Mouse (Mus musculus): ENCODE measurements around the gene Rps6ka1. TPM values are rescaled to one million over a fixed set of nuclear protein-coding genes. Genes with fewer than 3 reads are reported as not detected.
A peak's percentile ranks its signal among the peaks of the same experiment; 100 is the strongest.

Rps6ka1 gene
- total and polyA plus RNA-seq, 2 experiments from 2014 or later = 5.9 to 8.0 TPM

GRCm38 (mm10) chr4:133874865-133875517, 12.6 kb downstream of the Rps6ka1 start:
- peaks cover 4% of the 10 kb centered on the region; the same call in 1 of the 2 replicates for H3K4me1 ChIP-seq (ENCODE audit: control insufficient read depth, insufficient read depth)
- H3K36me3 ChIP-seq (replicated peaks; ENCODE audit: control insufficient read depth, insufficient read depth, low read length) = no peaks in the 10 kb centered on the region
- no peak for DNase-seq (ENCODE audit: low spot score)
- TF ChIP-seq EP300 (IDR thresholded peaks at IDR 0.05; ENCODE audit: low read depth) (no peak), CTCF (IDR thresholded peaks at IDR 0.05; ENCODE audit: low read depth) (no peak)
- no peak overlapping the region for H3K4me3 ChIP-seq (ENCODE audit: low read depth, low read length)
- ATAC-seq (ENCODE audit: insufficient read depth, low read depth) = no peak
- no peak overlapping the region for H3K9ac ChIP-seq (replicated peaks; ENCODE audit: low read depth, low read length)
- 43% methylated on average over 13 of the region's 13 CpGs for WGBS
- no peak overlapping the region for H3K27ac ChIP-seq (ENCODE audit: low read depth)
- no peaks in the 10 kb centered on the region for H3K9me3 ChIP-seq (replicated peaks; ENCODE audit: control insufficient read depth, low read length)
- H3K27me3 ChIP-seq (ENCODE audit: control insufficient read depth, insufficient read depth, low read length) = no peaks in the 10 kb centered on the region
- H3K4me2 ChIP-seq (ENCODE audit: low read depth, low read length) = no peak overlapping the region

GRCm38 (mm10) chr4:133873926-133874864, 13.4 kb downstream of the Rps6ka1 start:
- Histone ChIP-seq H3K9me3 (replicated peaks; ENCODE audit: control insufficient read depth, low read length) (no peaks in the 10 kb centered on the region), H3K36me3 (replicated peaks; ENCODE audit: control insufficient read depth, insufficient read depth, low read length) (no peaks in the 10 kb centered on the region), H3K9ac (replicated peaks; ENCODE audit: low read depth, low read length) (no peak overlapping the region), H3K4me2 (ENCODE audit: low read depth, low read length) (no peak overlapping the region), H3K27ac (ENCODE audit: low read depth) (no peak overlapping the region), H3K4me3 (ENCODE audit: low read depth, low read length) (no peak overlapping the region), H3K4me1 (ENCODE audit: control insufficient read depth, insufficient read depth) (peaks cover 4% of the 10 kb centered on the region; the same call in 1 of the 2 replicates), H3K27me3 (ENCODE audit: control insufficient read depth, insufficient read depth, low read length) (no peaks in the 10 kb centered on the region)
- TF ChIP-seq CTCF (IDR thresholded peaks at IDR 0.05; ENCODE audit: low read depth) (no peak), EP300 (IDR thresholded peaks at IDR 0.05; ENCODE audit: low read depth) (no peak)
- DNase-seq (ENCODE audit: low spot score) (no peak), ATAC-seq (ENCODE audit: insufficient read depth, low read depth) (no peak)
- WGBS = 68% methylated on average over 17 of the region's 17 CpGs

- Histone ChIP-seq H3K4me1 (ENCODE audit: control insufficient read depth, insufficient read depth) (peaks cover 4% of the 10 kb centered on the region; the same call in 1 of the 2 replicates), H3K36me3 (replicated peaks; ENCODE audit: control insufficient read depth, insufficient read depth, low read length) (no peaks in the 10 kb centered on the region), H3K9me3 (replicated peaks; ENCODE audit: control insufficient read depth, low read length) (no peaks in the 10 kb centered on the region), H3K4me2 (ENCODE audit: low read depth, low read length) (no peak overlapping the region), H3K9ac (replicated peaks; ENCODE audit: low read depth, low read length) (no peak overlapping the region), H3K27me3 (ENCODE audit: control insufficient read depth, insufficient read depth, low read length) (no peaks in the 10 kb centered on the region), H3K4me3 (ENCODE audit: low read depth, low read length) (no peak overlapping the region), H3K27ac (ENCODE audit: low read depth) (no peak overlapping the region)
- DNase-seq (ENCODE audit: low spot score) = no peak
- no peak for ATAC-seq (ENCODE audit: insufficient read depth, low read depth)
- no peak for TF ChIP-seq CTCF (IDR thresholded peaks at IDR 0.05; ENCODE audit: low read depth)
- no peak for TF ChIP-seq EP300 (IDR thresholded peaks at IDR 0.05; ENCODE audit: low read depth)
- WGBS = 60% methylated on average over 4 of the region's 4 CpGs
Observed at GRCm38 (mm10) chr4:133873431-133873851, 14.2 kb downstream of the Rps6ka1 start.

- Histone ChIP-seq H3K4me3 (ENCODE audit: low read depth, low read length) (no peak overlapping the region), H3K9ac (replicated peaks; ENCODE audit: low read depth, low read length) (no peak overlapping the region), H3K36me3 (replicated peaks; ENCODE audit: control insufficient read depth, insufficient read depth, low read length) (no peaks in the 10 kb centered on the region), H3K4me2 (ENCODE audit: low read depth, low read length) (peak overlapping the region; percentile 30; the same call in 1 of the 2 replicates), H3K27me3 (ENCODE audit: control insufficient read depth, insufficient read depth, low read length) (no peaks in the 10 kb centered on the region), H3K9me3 (replicated peaks; ENCODE audit: control insufficient read depth, low read length) (no peaks in the 10 kb centered on the region), H3K27ac (ENCODE audit: low read depth) (no peak overlapping the region), H3K4me1 (ENCODE audit: control insufficient read depth, insufficient read depth) (peaks cover 4% of the 10 kb centered on the region; the same call in 1 of the 2 replicates)
- ATAC-seq (ENCODE audit: insufficient read depth, low read depth) (no peak), DNase-seq (ENCODE audit: low spot score) (no peak)
- TF ChIP-seq CTCF (IDR thresholded peaks at IDR 0.05; ENCODE audit: low read depth) (no peak), EP300 (IDR thresholded peaks at IDR 0.05; ENCODE audit: low read depth) (no peak)
- WGBS = 63% methylated on average over 15 of the region's 15 CpGs
Observed at GRCm38 (mm10) chr4:133872812-133873300, 14.7 kb downstream of the Rps6ka1 start.

- DNase-seq (ENCODE audit: low spot score) (no peak), ATAC-seq (ENCODE audit: insufficient read depth, low read depth) (no peak)
- peak overlapping the region; percentile 30; the same call in 1 of the 2 replicates for H3K4me2 ChIP-seq (ENCODE audit: low read depth, low read length)
- TF ChIP-seq CTCF (IDR thresholded peaks at IDR 0.05; ENCODE audit: low read depth) = no peak
- TF ChIP-seq EP300 (IDR thresholded peaks at IDR 0.05; ENCODE audit: low read depth) = no peak
- 63% methylated on average over 7 of the region's 7 CpGs for WGBS
- H3K27me3 ChIP-seq (ENCODE audit: control insufficient read depth, insufficient read depth, low read length) = no peaks in the 10 kb centered on the region
- no peak overlapping the region for H3K27ac ChIP-seq (ENCODE audit: low read depth)
- H3K4me1 ChIP-seq (ENCODE audit: control insufficient read depth, insufficient read depth) = peaks cover 4% of the 10 kb centered on the region; the same call in 1 of the 2 replicates
- no peak overlapping the region for H3K4me3 ChIP-seq (ENCODE audit: low read depth, low read length)
- H3K9ac ChIP-seq (replicated peaks; ENCODE audit: low read depth, low read length) = no peak overlapping the region
- no peaks in the 10 kb centered on the region for H3K9me3 ChIP-seq (replicated peaks; ENCODE audit: control insufficient read depth, low read length)
- H3K36me3 ChIP-seq (replicated peaks; ENCODE audit: control insufficient read depth, insufficient read depth, low read length) = no peaks in the 10 kb centered on the region
Observed at GRCm38 (mm10) chr4:133872222-133872811, 15.3 kb downstream of the Rps6ka1 start.

All from heart, postnatal 0 days (tissue).